Mouse (Mus musculus): Measurements from ENCODE around the gene Ostc.

DNA sequence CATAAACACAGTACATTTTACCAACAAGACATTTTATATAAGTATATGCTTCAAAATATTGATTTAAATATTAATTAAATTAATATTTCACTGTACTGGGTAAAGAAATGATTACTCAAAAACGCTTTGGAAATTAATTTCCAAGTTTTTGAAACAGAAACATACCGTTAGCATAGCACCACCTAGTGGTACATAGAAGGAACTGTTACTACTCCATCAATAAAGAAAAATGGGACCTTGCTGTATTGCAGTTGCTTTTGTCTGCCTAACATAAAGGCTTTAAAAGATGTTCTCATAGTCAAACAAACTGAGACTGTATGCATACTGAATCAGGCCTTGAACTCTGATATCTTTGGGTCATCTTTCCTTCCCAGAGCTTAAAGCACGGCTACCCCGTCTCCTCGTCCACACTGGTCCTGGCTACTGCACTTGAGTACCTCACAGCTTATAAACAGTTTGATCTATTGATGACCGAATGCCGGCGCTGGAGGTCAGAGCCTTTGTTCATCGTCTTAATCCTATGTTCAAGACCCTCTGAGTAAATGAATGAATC lies 15.1 kb downstream of the Ostc start:
- TF ChIP-seq POLR2A (IDR thresholded peaks at IDR 0.05; ENCODE audit: borderline replicate concordance, control insufficient read depth, low read depth, low read length) (no peak), CTCF (IDR thresholded peaks at IDR 0.05; ENCODE audit: control insufficient read depth, insufficient read depth, low read length) (no peak)

Measured in bone marrow, adult 2 months (tissue).